Mouse (Mus musculus) G1E-ER4 (cell line): Measurements from ENCODE around the gene C1ql4. TPM values are rescaled to one million over a fixed set of nuclear protein-coding genes. Genes with fewer than 3 reads are reported as not detected.

ENCODE experiments used
- GATA1 ChIP-seq: IDR thresholded peaks from one replicate; pipeline ENCODE4 v1.8.0; 2012; ENCODE audit warnings: low read length, inconsistent platforms
- polyA plus RNA-seq: library from polyadenylated mRNA; stranded (reverse); fragments of >175 nt; gene quantifications from 2 replicates; pipeline ENCODE4 v1.2.3, GENCODE M21; 2012

Gene C1ql4
- polyA plus RNA-seq, 1 experiment: not detected

DNA sequence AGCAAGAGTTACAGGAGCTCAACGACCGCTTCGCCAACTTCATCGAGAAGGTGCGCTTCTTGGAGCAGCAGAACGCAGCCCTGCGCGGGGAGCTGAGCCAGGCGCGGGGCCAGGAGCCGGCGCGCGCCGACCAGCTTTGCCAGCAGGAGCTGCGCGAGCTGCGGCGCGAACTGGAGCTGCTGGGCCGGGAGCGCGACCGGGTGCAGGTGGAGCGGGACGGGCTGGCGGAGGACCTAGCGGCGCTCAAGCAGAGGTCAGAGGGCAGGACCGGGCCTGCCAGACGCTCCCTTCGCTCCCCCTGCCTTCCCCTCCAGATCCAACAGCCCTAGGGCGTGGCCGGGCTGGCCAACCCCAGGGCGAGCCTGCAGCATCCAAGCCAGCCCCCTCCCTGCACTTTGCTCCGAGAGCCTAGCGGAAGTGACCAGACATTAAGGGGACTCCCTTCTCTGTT, 32.1 kb downstream of the C1ql4 start:
- no peak for TF ChIP-seq GATA1

DNA sequence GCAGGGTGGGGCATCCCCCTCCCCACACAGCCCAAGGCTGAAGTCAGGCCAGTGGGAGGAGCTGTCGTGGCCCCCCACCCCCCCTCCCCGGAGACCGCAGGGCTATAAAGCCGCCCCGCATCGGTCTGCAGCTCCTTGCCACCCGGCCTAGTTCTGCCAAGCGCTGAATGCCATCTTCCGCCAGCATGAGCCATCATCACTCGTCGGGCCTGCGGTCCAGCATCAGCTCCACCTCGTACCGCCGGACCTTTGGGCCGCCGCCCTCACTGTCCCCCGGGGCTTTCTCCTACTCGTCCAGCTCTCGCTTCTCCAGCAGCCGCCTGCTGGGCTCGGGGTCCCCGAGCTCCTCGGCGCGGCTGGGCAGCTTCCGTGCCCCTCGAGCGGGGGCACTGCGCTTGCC, 32.6 kb downstream of the C1ql4 start, which contains the start of gene Prph:
Gene Prph, plus strand, starts transcription at position 135 of the 400 bp plus-strand sequence.
- no peak for TF ChIP-seq GATA1

DNA sequence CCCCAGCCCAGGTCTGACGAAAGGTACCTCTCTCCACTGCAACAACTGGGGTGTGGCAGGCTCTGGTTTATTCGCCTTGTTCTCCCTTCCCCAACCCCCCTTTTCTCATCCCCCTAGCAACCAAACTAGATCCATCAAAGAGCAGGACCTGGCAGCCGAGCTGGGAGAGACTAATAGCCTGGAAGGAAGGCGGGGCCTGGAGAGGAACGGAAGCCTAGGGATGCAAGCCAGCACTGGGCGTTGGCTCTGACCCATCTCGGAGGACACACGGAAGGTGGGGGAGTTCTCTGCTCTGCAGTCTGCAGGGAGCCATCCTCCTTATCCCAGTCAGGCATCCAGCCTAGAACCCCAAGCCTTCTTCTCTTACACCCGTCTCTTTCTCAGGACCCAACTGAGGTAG, 34.2 kb downstream of the C1ql4 start:
- no peak for TF ChIP-seq GATA1

DNA sequence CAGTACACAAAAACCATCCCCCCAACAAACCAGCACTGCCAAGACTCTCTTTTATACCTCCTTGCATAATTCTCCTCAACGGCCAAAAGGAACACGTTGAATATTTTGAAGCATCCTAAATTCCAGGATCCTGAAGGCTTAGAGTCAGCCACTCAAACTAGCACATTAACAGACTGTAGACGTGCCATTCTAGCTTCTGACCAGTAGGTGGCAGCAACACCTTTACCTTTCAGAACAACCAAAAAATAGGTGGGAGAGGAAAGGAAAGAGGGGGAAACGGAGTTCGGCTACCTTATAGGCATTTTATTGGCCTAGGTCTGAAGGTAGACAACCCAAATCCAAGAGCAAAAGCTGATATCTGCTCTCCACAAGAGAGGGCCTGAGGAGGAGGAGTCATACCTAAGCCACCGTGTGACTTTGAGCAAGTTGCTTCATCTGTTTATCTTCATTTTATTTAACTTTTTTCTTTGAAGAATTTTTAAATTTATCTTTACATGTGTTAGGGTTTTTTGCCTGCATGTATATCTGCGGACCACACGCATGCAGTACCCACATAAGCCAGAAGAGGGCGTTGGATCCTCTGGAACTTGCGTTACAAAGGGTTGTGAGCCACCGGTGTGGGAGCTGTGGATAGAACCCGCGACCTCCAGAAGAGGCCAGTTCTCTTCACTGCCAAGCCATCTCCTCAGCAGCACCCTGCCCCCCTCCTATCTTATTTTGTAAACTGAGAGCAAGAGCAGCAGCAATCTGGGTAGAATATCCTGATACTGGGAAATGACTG, 38.0 kb downstream of the C1ql4 start:
- no peak for TF ChIP-seq GATA1

DNA sequence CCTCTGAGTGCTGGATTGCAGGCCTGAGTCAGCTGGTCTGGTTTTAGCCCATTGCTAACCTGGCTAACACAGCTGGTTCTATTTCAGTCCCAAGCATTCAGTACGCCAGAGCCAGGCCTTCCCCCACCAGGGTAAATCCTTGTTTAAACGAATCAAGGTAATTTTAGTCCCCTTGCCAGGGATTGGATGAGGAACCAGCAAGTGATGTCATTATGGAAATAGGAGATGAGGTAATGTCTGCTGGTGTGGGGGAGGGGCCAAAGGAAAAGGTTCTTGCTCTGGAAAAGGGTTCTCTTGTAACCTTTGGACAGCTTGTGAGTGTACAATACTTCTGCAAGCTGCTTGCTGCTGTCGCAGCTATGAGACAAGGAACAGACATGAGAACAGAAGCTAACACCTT, 42.8 kb downstream of the C1ql4 start:
- TF ChIP-seq GATA1: no peak

DNA sequence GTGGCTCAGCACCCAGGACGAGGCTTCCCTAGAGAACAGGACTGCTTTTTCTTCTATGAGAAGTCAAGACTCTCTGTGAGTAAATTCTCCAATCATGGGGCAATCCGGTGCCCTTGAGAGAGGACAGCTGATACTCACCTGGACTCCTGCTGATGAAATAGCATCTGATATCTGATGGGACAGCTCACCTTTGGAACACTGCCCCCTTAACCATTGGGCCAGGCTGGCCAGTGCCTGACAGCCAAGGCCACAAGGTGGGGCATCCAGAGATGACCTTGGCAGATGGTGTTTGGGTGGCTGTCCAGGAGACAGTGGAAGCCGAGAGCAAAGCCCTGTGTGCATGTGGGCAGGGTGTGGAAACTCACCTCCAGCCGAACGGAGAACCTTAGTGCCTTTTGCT, 45.3 kb downstream of the C1ql4 start:
- no peak for TF ChIP-seq GATA1

DNA sequence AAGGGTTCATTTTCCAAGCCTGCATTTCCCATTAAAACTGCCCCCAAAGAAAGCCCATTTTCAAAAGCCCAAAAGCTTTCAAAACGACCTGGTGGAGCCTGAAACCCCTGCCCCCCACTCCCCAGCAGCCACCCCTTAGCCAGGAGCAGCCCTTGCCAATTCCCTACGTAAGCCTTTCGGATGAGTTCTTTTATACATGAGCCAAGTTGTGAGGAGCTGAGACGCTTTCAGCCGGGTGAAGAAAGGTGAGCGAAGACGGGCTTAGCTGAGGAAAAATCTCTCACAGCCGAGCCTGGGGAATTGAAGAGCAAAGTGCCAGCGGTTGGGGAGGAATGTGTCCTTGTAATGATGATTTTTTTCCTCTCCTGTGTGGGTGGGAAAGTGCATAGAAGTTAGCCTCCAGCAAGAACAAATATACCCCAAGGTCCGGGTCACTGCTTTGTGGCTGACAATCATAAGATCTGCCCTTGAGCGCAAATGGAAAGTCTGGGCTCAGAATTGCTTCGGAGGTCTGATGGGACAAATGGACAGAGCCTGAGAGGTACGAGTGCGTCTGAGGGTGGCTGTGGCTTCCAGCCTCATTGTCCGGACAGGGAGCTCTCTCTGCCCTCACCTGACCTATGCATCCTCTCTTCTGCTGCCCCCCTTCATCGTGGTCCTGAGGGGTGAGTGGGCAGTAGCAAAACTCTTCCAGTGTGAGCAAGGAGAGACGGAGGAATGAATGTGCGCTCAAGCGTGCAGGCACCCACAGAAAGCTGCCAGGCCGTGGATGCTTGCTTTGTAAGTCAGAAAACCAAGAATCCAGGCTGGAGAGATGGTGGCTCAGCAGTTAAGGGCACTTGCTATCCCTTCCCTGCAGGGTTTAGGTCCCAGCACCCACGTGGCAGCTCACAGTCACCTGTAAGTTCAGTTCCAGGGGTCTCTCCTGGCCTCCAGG, 46.4 kb downstream of the C1ql4 start:
- no peak for TF ChIP-seq GATA1

DNA sequence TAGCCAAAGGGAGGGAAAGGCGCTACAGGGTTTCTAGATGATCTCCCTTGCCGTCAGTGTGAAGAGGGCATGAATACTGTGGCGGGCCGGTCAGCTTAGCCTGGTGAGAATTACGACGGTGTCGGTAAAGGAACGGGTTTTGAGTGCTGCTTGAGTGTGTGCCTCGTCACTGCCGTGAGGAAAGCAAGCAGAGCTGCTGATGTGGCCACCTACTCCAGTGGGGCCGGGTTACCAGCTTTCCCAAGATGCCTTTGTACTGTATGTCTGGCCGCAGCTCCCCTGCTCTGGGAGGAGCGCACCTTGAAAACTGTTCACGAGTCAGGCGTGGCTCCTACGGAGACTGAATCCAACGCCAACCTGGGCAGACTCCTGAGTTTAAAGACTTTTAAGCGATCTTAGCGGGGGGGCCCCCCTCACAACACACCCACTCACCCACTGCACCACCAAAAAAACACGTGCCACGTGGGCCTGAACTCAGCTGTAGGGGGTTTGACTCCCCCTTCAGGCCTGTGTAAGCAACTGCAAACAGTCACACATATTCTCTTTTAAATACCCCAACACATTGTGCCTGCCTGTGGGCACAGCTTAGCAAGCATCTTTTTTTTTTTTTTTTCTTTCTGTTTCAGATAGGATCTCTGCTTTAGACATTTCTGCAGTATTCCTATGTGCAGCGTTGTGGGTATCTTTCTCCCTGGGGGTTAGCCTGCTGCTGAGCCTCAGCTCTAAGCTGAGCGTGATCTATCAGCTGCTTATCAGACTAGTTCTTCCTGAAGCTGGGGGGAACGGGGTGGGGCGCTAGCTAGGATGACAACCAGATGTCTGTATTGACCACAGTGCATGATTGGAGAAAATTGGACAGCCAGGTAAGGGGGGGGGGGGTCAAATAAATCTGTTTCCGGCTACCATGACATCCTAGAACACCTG, 47.4 kb downstream of the C1ql4 start:
- TF ChIP-seq GATA1: no peak

DNA sequence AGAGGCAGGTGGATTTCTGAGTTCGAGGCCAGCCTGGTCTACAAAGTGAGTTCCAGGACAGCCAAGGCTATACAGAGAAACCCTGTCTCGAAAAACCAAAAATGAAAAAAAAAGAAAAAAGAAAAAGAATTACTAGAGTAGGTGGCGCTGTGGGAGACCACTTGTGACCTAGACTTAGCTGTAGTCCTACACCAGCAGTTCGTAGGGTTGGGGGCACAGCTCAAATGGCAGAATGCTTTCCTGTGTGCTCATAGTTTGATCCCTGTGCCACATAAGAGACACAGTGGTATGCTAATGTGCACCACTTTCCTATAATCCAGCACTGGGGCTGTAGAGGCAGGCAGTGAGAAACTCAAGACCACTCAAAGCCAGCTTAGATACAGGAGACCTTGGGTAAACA, 48.3 kb downstream of the C1ql4 start:
- TF ChIP-seq GATA1: no peak

DNA sequence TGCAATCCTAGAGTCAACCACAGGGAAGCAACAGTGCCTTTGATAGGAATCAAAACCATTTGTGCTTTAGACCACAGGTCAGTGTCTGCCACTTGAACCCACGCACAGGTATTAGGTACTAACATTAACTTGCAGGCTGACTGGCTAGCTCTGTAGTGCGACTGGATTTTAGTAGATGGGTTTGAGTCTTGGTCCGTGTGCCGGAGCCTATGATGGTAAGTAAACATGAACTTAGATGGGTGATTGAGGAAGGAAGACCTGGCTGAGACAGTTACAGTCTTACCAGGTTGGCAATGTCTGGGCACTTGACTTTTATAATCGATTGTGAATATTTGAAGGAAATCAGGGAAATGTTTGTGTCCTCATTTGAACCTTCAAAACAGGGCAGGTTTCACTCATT, 48.8 kb downstream of the C1ql4 start:
- no peak for TF ChIP-seq GATA1

DNA sequence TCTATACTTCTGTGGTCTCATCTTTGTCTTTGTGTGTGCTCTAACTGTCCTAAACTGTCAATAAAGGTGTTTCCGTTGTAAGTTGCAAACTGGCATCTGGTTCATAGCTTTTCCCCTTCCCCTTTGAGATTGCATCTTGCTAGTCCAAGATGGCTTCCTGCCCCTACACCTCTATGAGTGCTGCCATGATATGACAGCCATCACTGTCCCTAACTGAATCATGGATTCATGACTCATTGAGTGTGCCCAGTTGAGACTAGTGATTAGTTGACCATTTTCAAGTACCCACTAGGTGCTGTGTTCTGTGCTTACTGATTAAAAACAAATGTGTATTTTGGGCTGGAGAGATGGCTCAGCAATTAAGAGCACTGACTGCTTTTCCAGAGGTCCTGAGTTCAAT, 49.6 kb downstream of the C1ql4 start:
- no peak for TF ChIP-seq GATA1

DNA sequence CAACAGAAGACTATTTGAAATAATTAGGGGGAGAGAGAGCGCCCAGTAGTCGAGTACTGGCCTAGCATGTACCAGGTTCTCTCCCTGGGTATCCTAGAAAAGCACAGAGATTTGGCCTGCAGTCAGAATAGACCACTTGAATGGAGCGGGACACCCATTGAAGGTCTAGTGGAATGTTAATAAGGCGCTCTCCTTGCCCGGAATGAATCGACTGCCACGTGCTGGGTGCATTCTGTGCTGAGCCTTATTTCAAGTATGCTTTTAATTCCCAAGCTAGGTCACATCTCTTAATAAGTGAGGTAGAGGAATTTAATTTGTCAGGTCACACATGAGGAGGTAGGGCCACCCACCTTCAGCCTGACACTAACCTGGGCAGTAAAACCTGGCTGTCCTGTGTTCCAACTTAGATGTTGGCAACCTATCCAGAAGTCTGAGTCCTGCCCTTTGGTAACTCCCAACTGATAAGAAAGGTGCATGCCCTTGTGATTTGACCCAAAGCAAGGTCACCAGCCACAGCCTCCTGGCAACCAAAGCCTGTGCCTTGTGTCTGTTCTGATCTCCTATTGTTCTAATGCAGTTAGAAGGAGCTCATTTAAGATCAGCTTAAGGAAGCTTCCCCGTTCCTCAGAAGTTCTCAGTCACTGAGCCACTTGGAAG, 51.2 kb downstream of the C1ql4 start:
- no peak for TF ChIP-seq GATA1

DNA sequence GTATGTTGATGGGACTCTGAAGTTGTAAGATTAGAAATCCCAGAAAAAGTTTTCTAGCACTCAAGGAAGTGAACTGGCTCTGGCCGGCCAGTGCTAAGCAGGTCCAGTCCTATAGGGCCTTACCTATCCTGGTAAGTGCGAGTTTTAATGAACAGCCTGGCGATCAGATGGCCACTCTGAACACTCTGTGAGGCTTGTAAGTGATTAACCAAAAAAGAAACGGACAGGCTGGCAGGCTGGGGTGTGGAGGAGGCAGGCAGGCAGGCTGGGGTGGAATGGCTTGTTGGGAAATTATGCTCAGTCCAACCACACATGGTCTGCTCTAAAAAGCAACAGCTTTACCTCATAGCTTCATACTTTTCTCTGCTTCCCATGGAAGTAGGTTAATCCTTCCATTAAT, 52.2 kb downstream of the C1ql4 start:
- no peak for TF ChIP-seq GATA1

Other genes with a start within 250 kb of the C1ql4 start
- 38.0 and 38.1 TPM in 2 replicates for gene Kmt2d, start 216.6 kb downstream of the C1ql4 start, polyA plus RNA-seq
- gene Rhebl1, start 193.3 kb downstream of the C1ql4 start, polyA plus RNA-seq: 2.4 and 2.7 TPM in 2 replicates
- not detected in 2 replicates for gene Dhh, start 189.3 kb downstream of the C1ql4 start, polyA plus RNA-seq
- gene Lmbr1l, start 169.6 kb downstream of the C1ql4 start, polyA plus RNA-seq: 7.5 and 9.2 TPM in 2 replicates
- gene Tuba1b, start 153.3 kb downstream of the C1ql4 start, polyA plus RNA-seq: 181 and 410 TPM in 2 replicates
- gene Gm49450, start 134.3 kb downstream of the C1ql4 start, polyA plus RNA-seq: not detected in 2 replicates
- 2.5 and 19.3 TPM in 2 replicates for gene Tuba1a, start 134.1 kb downstream of the C1ql4 start, polyA plus RNA-seq
- 33.1 and 52.2 TPM in 2 replicates for gene Tuba1c, start 57.9 kb downstream of the C1ql4 start, polyA plus RNA-seq
- not detected in 2 replicates for gene Prph, start 32.6 kb downstream of the C1ql4 start, polyA plus RNA-seq
- gene Troap, start 13.2 kb downstream of the C1ql4 start, polyA plus RNA-seq: 66.5 and 72.8 TPM in 2 replicates
- gene Dnajc22, start 5.4 kb upstream of the C1ql4 start, polyA plus RNA-seq: not detected in 2 replicates
- not detected in 2 replicates for gene Spats2, start 38.1 kb upstream of the C1ql4 start, polyA plus RNA-seq
- gene Kcnh3, start 137.0 kb upstream of the C1ql4 start, polyA plus RNA-seq: not detected in 2 replicates
- gene Mcrs1, start 164.1 kb upstream of the C1ql4 start, polyA plus RNA-seq: 87.2 and 126 TPM in 2 replicates
- 25.8 and 30.9 TPM in 2 replicates for gene Prpf40b, start 207.3 kb upstream of the C1ql4 start, polyA plus RNA-seq
- not detected in 2 replicates for gene Fam186b, start 208.1 kb upstream of the C1ql4 start, polyA plus RNA-seq